Mouse (Mus musculus): ENCODE measurements around the gene Recql. TPM values are rescaled to one million over a fixed set of nuclear protein-coding genes. Genes with fewer than 3 reads are reported as not detected.

Recql gene
- total and polyA plus RNA-seq, 3 experiments, result 39.1 to 48.4 TPM; not detected in 1

DNA sequence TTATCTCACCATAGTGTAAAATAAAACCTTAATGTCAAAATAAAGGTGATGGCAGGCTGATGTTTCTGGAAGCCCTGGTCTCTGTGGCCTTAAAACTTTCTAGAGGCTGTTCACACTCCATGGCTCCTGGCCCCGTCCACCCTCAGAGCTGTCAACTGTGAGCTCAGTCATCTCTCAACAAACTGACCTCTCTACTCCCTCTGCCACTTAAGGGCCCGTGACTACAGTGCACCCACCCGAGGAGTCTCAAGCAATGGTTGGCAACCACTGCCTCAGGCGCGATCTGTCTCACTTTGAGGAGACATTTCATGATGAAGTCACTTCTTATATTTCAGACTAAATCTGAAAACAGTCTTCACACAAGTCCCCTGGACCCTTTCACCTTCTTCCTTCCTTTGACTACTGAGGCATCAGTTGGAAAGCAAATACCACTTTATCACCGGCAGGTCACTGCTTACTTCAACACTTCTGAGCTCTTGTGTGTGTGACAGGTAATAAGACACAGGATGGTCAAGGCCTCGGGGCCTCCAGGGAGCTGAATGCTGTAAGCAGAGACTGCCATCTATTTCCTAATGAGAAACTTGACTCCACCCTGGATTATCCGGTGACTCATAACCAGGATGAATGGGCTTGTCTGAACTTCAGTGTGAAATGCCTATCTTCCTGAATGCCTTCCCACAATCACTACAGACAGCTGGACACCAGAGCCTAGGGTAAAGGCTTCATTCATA, 21.0 kb downstream of the Recql start:
- H3K4me3 ChIP-seq (ENCODE audit: control insufficient read depth in 1 of 2, insufficient read depth in 1 of 2, low read depth in 2 of 2, low read length in 2 of 2), result no peak overlapping the region
- no peaks in the 10 kb centered on the region for H3K9me3 ChIP-seq (replicated peaks; ENCODE audit: insufficient read depth, low read length)
- TF ChIP-seq EP300 (IDR thresholded peaks at IDR 0.05; ENCODE audit: low read depth in 1 of 2, low read length in 2 of 2) (no peak), SMC3 (IDR thresholded peaks at IDR 0.05; ENCODE audit: low read depth, low read length) (no peak), BHLHE40 (IDR thresholded peaks at IDR 0.05; ENCODE audit: borderline replicate concordance, low read depth, low read length) (no peak), TBP (IDR thresholded peaks at IDR 0.05; ENCODE audit: low read depth, low read length) (no peak), MXI1 (IDR thresholded peaks at IDR 0.05; ENCODE audit: low read depth, low read length) (no peak), POLR2AphosphoS5 (IDR thresholded peaks at IDR 0.05; ENCODE audit: borderline replicate concordance, low read depth, low read length) (no peak), RAD21 (IDR thresholded peaks at IDR 0.05; ENCODE audit: low read depth, low read length) (no peak), TAL1 (IDR thresholded peaks at IDR 0.05; ENCODE audit: low read length) (no peak), RCOR1 (IDR thresholded peaks at IDR 0.05; ENCODE audit: low read depth, low read length) (no peak), ETS1 (IDR thresholded peaks at IDR 0.05; ENCODE audit: low read depth, low read length) (no peak)
- no peak overlapping the region for H3K27ac ChIP-seq (ENCODE audit: control insufficient read depth, low read depth, low read length)
- no peak overlapping the region for H3K9ac ChIP-seq (ENCODE audit: control insufficient read depth, low read depth, low read length, poor library complexity, severe bottlenecking)
- H3K79me2 ChIP-seq (ENCODE audit: control insufficient read depth, insufficient read depth, low read length, poor library complexity), result no peaks in the 10 kb centered on the region
- H3K4me1 ChIP-seq (ENCODE audit: control insufficient read depth in 1 of 2, insufficient read depth in 2 of 2, low read length in 2 of 2), result no peaks in the 10 kb centered on the region
- no peak for DNase-seq (ENCODE audit: low read depth, low spot score)
- peaks cover 0 to 27% of the 10 kb centered on the region in 2 experiments; a peak in 2 of 4 replicates for H3K36me3 ChIP-seq (ENCODE audit: control insufficient read depth in 1 of 2, insufficient read depth in 2 of 2, low read length in 2 of 2)
- no peaks in the 10 kb centered on the region for H3K27me3 ChIP-seq (ENCODE audit: control insufficient read depth in 1 of 2, insufficient read depth in 2 of 2, low read length in 2 of 2)

DNA sequence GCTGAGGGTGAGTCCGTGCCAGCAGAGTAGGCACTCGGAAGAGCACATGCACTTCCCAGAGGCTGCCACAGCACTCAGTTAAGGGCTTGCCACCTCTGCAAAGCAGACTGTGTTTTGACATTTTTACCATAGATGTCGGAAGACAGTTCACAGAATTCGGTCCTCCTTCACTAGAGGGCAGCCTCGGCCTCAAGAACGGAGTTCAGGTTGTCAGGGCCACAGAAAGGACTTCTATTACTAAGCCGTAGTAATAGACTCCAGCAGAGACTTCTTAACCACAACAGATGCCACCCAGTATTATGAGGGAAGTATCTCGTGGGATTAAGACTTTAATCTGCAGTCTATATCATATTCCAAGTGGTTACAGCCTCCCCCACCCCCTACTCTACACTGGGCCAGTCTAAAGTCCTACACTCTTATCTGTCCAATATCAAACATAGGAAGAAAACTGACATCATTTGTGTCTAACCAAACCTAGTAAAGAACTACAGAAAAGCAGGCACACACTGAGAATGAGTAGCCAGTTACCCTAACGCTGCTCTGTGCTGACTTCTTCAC, 23.8 kb downstream of the Recql start:
- no peak overlapping the region for H3K9ac ChIP-seq (ENCODE audit: control insufficient read depth, low read depth, low read length, poor library complexity, severe bottlenecking)
- no peaks in the 10 kb centered on the region for H3K9me3 ChIP-seq (replicated peaks; ENCODE audit: insufficient read depth, low read length)
- H3K4me3 ChIP-seq (ENCODE audit: control insufficient read depth in 1 of 2, insufficient read depth in 1 of 2, low read depth in 2 of 2, low read length in 2 of 2), result no peak overlapping the region
- H3K36me3 ChIP-seq (ENCODE audit: control insufficient read depth in 1 of 2, insufficient read depth in 2 of 2, low read length in 2 of 2), result peaks cover 0 to 24% of the 10 kb centered on the region in 2 experiments; a peak in 2 of 4 replicates
- no peaks in the 10 kb centered on the region for H3K27me3 ChIP-seq (ENCODE audit: control insufficient read depth in 1 of 2, insufficient read depth in 2 of 2, low read length in 2 of 2)
- TF ChIP-seq EP300 (IDR thresholded peaks at IDR 0.05; ENCODE audit: low read depth in 1 of 2, low read length in 2 of 2) (no peak), SMC3 (IDR thresholded peaks at IDR 0.05; ENCODE audit: low read depth, low read length) (0 out of 2 replicates have a peak, but pooled peaks have one; percentile 16), CTCF (IDR thresholded peaks at IDR 0.05 in 2 of 3, conservative IDR thresholded peaks at IDR 0.05 in 1 of 3; ENCODE audit: control insufficient read depth in 1 of 3, insufficient read depth in 1 of 3, low read depth in 2 of 3, low read length in 3 of 3, poor library complexity in 1 of 3, severe bottlenecking in 1 of 3) (peak in 2 of 3 experiments; percentile 11 to 16; a peak in 2 of 6 replicates)
- no peak overlapping the region for H3K27ac ChIP-seq (ENCODE audit: control insufficient read depth, low read depth, low read length)
- DNase-seq (ENCODE audit: low read depth, low spot score), result no peak
- no peaks in the 10 kb centered on the region for H3K79me2 ChIP-seq (ENCODE audit: control insufficient read depth, insufficient read depth, low read length, poor library complexity)
- no peaks in the 10 kb centered on the region for H3K4me1 ChIP-seq (ENCODE audit: control insufficient read depth in 1 of 2, insufficient read depth in 2 of 2, low read length in 2 of 2)

- Histone ChIP-seq H3K27me3 (ENCODE audit: control insufficient read depth in 1 of 2, insufficient read depth in 2 of 2, low read length in 2 of 2) (no peaks in the 10 kb centered on the region), H3K9ac (ENCODE audit: control insufficient read depth, low read depth, low read length, poor library complexity, severe bottlenecking) (no peak overlapping the region), H3K79me2 (ENCODE audit: control insufficient read depth, insufficient read depth, low read length, poor library complexity) (no peaks in the 10 kb centered on the region), H3K27ac (ENCODE audit: control insufficient read depth, low read depth, low read length) (no peak overlapping the region), H3K4me3 (ENCODE audit: control insufficient read depth in 1 of 2, insufficient read depth in 1 of 2, low read depth in 2 of 2, low read length in 2 of 2) (no peak overlapping the region), H3K36me3 (ENCODE audit: control insufficient read depth in 1 of 2, insufficient read depth in 2 of 2, low read length in 2 of 2) (peaks cover 0 to 19% of the 10 kb centered on the region in 2 experiments; a peak in 2 of 4 replicates), H3K9me3 (replicated peaks; ENCODE audit: insufficient read depth, low read length) (no peaks in the 10 kb centered on the region), H3K4me1 (ENCODE audit: control insufficient read depth in 1 of 2, insufficient read depth in 2 of 2, low read length in 2 of 2) (no peaks in the 10 kb centered on the region)
- no peak for TF ChIP-seq USF2 (IDR thresholded peaks at IDR 0.05; ENCODE audit: borderline replicate concordance in 1 of 2, insufficient read depth in 1 of 2, low read depth in 1 of 2, low read length in 2 of 2)
- no peak for TF ChIP-seq ETS1 (IDR thresholded peaks at IDR 0.05; ENCODE audit: low read depth, low read length)
- TF ChIP-seq GATA1 (IDR thresholded peaks at IDR 0.05; ENCODE audit: low read depth, low read length), result no peak
- TF ChIP-seq CHD2 (IDR thresholded peaks at IDR 0.05; ENCODE audit: low read length), result no peak
- no peak for TF ChIP-seq MAX (IDR thresholded peaks at IDR 0.05; ENCODE audit: low read length)
- TF ChIP-seq CTCF (IDR thresholded peaks at IDR 0.05 in 2 of 3, conservative IDR thresholded peaks at IDR 0.05 in 1 of 3; ENCODE audit: control insufficient read depth in 1 of 3, insufficient read depth in 1 of 3, low read depth in 2 of 3, low read length in 3 of 3, poor library complexity in 1 of 3, severe bottlenecking in 1 of 3), result no peak
- no peak for TF ChIP-seq ZMIZ1 (IDR thresholded peaks at IDR 0.05; ENCODE audit: low read depth, low read length)
- TF ChIP-seq POLR2AphosphoS2 (IDR thresholded peaks at IDR 0.05; ENCODE audit: low read length), result no peak
- TF ChIP-seq MYB (IDR thresholded peaks at IDR 0.05; ENCODE audit: low read depth, low read length), result no peak
- no peak for TF ChIP-seq MXI1 (IDR thresholded peaks at IDR 0.05; ENCODE audit: low read depth, low read length)
- no peak for TF ChIP-seq CHD1 (IDR thresholded peaks at IDR 0.05; ENCODE audit: low read depth, low read length)
- TF ChIP-seq HCFC1 (IDR thresholded peaks at IDR 0.05; ENCODE audit: low read depth, low read length), result no peak
- no peak for TF ChIP-seq NRF1 (IDR thresholded peaks at IDR 0.05; ENCODE audit: insufficient read depth, low read depth, low read length, poor library complexity, severe bottlenecking)
- TF ChIP-seq RAD21 (IDR thresholded peaks at IDR 0.05; ENCODE audit: low read depth, low read length), result no peak
- no peak for DNase-seq (ENCODE audit: low read depth, low spot score)
Observed at GRCm38 (mm10) chr6:142362036-142362435, 24.9 kb downstream of the Recql start.

Data from MEL (cell line).